In the genomic region with DNA sequence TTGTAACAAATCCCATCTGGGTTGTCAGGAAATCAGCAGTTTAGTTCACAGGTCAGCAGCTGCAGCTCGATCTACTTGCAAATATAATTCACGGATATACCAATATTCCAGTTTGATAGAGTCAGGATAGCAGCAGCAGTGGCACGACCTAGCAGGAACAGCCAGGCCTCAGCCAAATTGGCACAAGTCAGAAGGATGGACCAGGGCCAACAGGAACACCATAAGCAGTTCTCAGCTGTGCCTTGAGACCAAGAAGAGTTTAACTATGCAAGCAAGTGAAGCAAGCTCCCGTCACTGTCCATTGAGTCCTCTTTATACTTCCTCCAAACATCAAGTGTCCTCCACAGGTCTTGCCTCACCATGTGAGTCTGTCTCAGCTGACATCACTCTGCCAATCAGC, we compare ENCODE assay signal across 8 mouse cellular contexts. TPM values are rescaled to one million over a fixed set of nuclear protein-coding genes. Genes with fewer than 3 reads are reported as not detected.
DNase-seq lines count a peak whose midpoint lies in the region; ATAC-seq lines count a peak whose summit lies in the region.

No protein-coding gene starts in this region.

- H3K9me3 ChIP-seq in midbrain, embryonic 14.5 days (ENCODE audit: control insufficient read depth, low read length) = no peaks in the 10 kb centered on the region
- H3K9me3 ChIP-seq in midbrain, embryonic 13.5 days = no peaks in the 10 kb centered on the region

- H3K4me3 ChIP-seq in midbrain, embryonic 14.5 days (replicated peaks; ENCODE audit: low read depth, low read length) = no peak overlapping the region
- H3K4me3 ChIP-seq in midbrain, embryonic 13.5 days (replicated peaks) = no peak overlapping the region

- no peaks in the 10 kb centered on the region for H3K36me3 ChIP-seq in midbrain, embryonic 14.5 days (ENCODE audit: control insufficient read depth, insufficient read depth, low read length)
- no peaks in the 10 kb centered on the region for H3K36me3 ChIP-seq in midbrain, embryonic 13.5 days

- no peak overlapping the region for H3K27ac ChIP-seq in midbrain, embryonic 14.5 days (replicated peaks; ENCODE audit: low read depth, low read length)
- H3K27ac ChIP-seq in midbrain, embryonic 13.5 days = no peak overlapping the region

- no peaks in the 10 kb centered on the region for H3K4me1 ChIP-seq in midbrain, embryonic 14.5 days (ENCODE audit: control insufficient read depth, insufficient read depth, low read length)
- no peaks in the 10 kb centered on the region for H3K4me1 ChIP-seq in midbrain, embryonic 13.5 days (replicated peaks)

- no peak overlapping the region for H3K4me2 ChIP-seq in midbrain, embryonic 14.5 days (ENCODE audit: low read length)
- H3K4me2 ChIP-seq in midbrain, embryonic 13.5 days (replicated peaks) = no peak overlapping the region

- no peaks in the 10 kb centered on the region for H3K27me3 ChIP-seq in midbrain, embryonic 14.5 days (ENCODE audit: control insufficient read depth, insufficient read depth, low read length)
- H3K27me3 ChIP-seq in midbrain, embryonic 13.5 days = no peaks in the 10 kb centered on the region; the same call in 1 of the 2 replicates

- DNase-seq in cerebellum, adult 11 months = peak; percentile 30
- peak; percentile 33 for DNase-seq in midbrain, embryonic 14.5 days
- DNase-seq in cerebellum, postnatal 36 days = peak; percentile 40 to 58
- peak; percentile 41 for DNase-seq in lung, postnatal 25 days (ENCODE audit: low spot score)
- no peak for DNase-seq in urinary bladder, postnatal 10 days (ENCODE audit: low spot score)

- no peak overlapping the region for H3K9ac ChIP-seq in midbrain, embryonic 14.5 days (replicated peaks; ENCODE audit: low read length)
- no peak overlapping the region for H3K9ac ChIP-seq in midbrain, embryonic 13.5 days (replicated peaks)

- WGBS in midbrain, embryonic 14.5 days = 82% methylated on average over 4 of the region's 4 CpGs
- 83% methylated on average over 4 of the region's 4 CpGs for WGBS in midbrain, embryonic 13.5 days

- ATAC-seq in cerebellum, adult (ENCODE audit: insufficient number of reproducible peaks, low FRiP score, low TSS enrichment) = no peak
- ATAC-seq in midbrain, embryonic 14.5 days (ENCODE audit: low FRiP score, low TSS enrichment) = no peak
- no peak for ATAC-seq in midbrain, embryonic 13.5 days
- ATAC-seq in activated CD4-positive, CD25-positive, alpha-beta regulatory T cell, adult 4 months = no peak

RNA-seq across cellular contexts. Expression of gene Agap1, which starts 33.2 kb away (rescaled TPM):
- 82.3 and 89.6 TPM in 2 replicates for polyA plus RNA-seq in midbrain, embryonic 14.5 days (2014; fragmentation: Nextera tagmentation; extraction: Ambion mirVana)
- 41.4 and 50.2 TPM in 2 replicates for polyA plus RNA-seq in midbrain, embryonic 13.5 days (2015; fragmentation: Nextera tagmentation; extraction: Ambion mirVana)
- under 1 TPM; 0.04 to 0.05 TPM for polyA plus RNA-seq in activated CD4-positive, CD25-positive, alpha-beta regulatory T cell, adult 4 months (2017; shearing (Covaris generic))

Comparison
In these comparisons a context has a peak if more than half of its experiments do, and no peak if none do; other contexts are left out.
1. RNA of gene Agap1, which starts 33.2 kb away (polyA plus RNA-seq): 82.3 to 89.6 TPM in midbrain, embryonic 14.5 days and 41.4 to 50.2 TPM in midbrain, embryonic 13.5 days; 0.04 to 0.05 TPM in activated CD4-positive, CD25-positive, alpha-beta regulatory T cell, adult 4 months; every median in the first group is over 10 times any median in the second.